Mouse (Mus musculus) midbrain, embryonic 10.5 days (tissue): ENCODE measurements around the gene Bcl10. TPM values are rescaled to one million over a fixed set of nuclear protein-coding genes. Genes with fewer than 3 reads are reported as not detected.

Source experiments
- DNase-seq: peaks from one replicate; pipeline ENCODE4 v3.0.0-alpha.2; 2017; ENCODE audit warnings: low spot score
- H3K27ac ChIP-seq: fragments of 300-500 bp; sonication (generic); replicated peaks from 2 replicates; pipeline ENCODE4 v1.5.1; 2016; ENCODE audit warnings: mild to moderate bottlenecking
- H3K27me3 ChIP-seq: fragments of 300-500 bp; sonication (generic); 2 replicates; pipeline ENCODE4 v1.6.1; 2016; ENCODE audit warnings: low read depth, mild to moderate bottlenecking; ENCODE audit not compliant: poor library complexity, severe bottlenecking
- H3K36me3 ChIP-seq: fragments of 300-500 bp; sonication (generic); 2 replicates; pipeline ENCODE4 v1.6.1; 2016; ENCODE audit warnings: mild to moderate bottlenecking, moderate library complexity
- H3K4me1 ChIP-seq: fragments of 300-500 bp; sonication (generic); 2 replicates; pipeline ENCODE4 v1.6.1; 2016
- H3K4me3 ChIP-seq: fragments of 300-500 bp; sonication (generic); 2 replicates; pipeline ENCODE4 v1.5.1; 2016; ENCODE audit warnings: mild to moderate bottlenecking, moderate library complexity
- H3K9me3 ChIP-seq: fragments of 300-500 bp; sonication (generic); replicated peaks from 2 replicates; pipeline ENCODE4 v1.6.1; 2016; ENCODE audit warnings: mild to moderate bottlenecking
- WGBS: fragments of 180-500 bp; shearing (Covaris S2); methylation state at CpG from one replicate; pipeline ENCODE4 v1.1.7; 2016; 5-methylcytosine and 5-hydroxymethylcytosine counted together
- polyA plus RNA-seq: library from polyadenylated mRNA; unstranded; fragments of >200 nt; fragmentation: Nextera tagmentation; extraction: Ambion mirVana; gene quantifications from 2 replicates; pipeline ENCODE4 v1.2.1, GENCODE M21; 2016

Bcl10 gene
- polyA plus RNA-seq, 1 experiment from 2014 or later = 44.3 TPM

DNA sequence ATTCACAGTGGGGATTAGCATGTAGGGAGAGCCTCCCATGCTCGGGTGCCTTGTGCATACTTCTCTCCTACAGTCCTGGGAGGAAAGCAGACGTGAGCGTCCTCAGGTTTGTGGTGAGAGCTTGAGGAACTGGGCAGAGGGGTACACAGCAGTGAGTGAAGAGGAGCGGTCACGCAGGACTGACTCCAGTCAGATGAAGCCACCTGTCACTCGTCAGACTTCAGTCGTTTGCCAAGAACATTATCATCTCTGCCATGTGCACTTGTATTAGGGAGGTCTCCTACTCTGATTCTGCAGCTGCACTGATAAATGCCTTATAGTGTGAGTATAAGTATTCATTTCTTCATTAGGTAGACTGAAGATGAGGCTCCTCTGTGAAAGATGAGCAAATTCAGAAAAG, 21.7 kb downstream of the Bcl10 start:
- no peak for DNase-seq
- Histone ChIP-seq H3K4me1 (peaks cover 8% of the 10 kb centered on the region), H3K9me3 (no peaks in the 10 kb centered on the region), H3K27me3 (peaks cover 8% of the 10 kb centered on the region), H3K27ac (no peak overlapping the region), H3K4me3 (no peak overlapping the region), H3K36me3 (peaks cover 55% of the 10 kb centered on the region)
- WGBS = 89% methylated on average over 7 of the region's 7 CpGs

DNA sequence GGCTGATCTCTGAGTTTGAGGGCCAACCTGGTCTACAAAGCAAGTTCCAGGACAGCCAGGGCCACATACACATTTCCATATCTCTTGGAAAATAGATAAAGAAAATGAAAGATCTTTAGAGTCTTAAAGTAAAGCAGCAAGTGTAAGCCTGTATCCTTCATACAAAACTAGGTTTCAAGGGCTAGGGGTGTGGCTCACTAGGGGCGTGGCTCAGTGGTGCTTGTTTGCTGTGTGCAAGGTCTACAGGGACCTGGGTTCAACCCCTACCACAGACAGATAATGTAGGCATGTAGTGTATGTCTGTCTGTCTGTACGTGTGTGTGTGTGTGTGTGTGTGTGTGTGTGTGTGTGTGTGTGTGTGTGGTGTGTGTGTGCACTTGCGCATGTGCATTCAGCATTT, 23.3 kb downstream of the Bcl10 start:
- peaks cover 7% of the 10 kb centered on the region for H3K4me1 ChIP-seq
- H3K27me3 ChIP-seq = peaks cover 16% of the 10 kb centered on the region
- no peaks in the 10 kb centered on the region for H3K9me3 ChIP-seq
- no peak overlapping the region for H3K4me3 ChIP-seq
- DNase-seq = no peak
- H3K36me3 ChIP-seq = peaks cover 40% of the 10 kb centered on the region
- WGBS = 83% methylated on average over 3 of the region's 3 CpGs
- H3K27ac ChIP-seq = no peak overlapping the region

- 66% methylated on average over 2 of the region's 2 CpGs for WGBS
Measured at GRCm38 (mm10) chr3:145946654-145947053, 24.1 kb downstream of the Bcl10 start.

GRCm38 (mm10) chr3:145947539-145948204, 25.1 kb downstream of the Bcl10 start:
- H3K27ac ChIP-seq = no peak overlapping the region
- H3K4me3 ChIP-seq = no peak overlapping the region
- no peak for DNase-seq
- no peaks in the 10 kb centered on the region for H3K9me3 ChIP-seq
- H3K27me3 ChIP-seq = peaks cover 26% of the 10 kb centered on the region
- H3K36me3 ChIP-seq = peaks cover 29% of the 10 kb centered on the region
- H3K4me1 ChIP-seq = peaks cover 7% of the 10 kb centered on the region
- 57% methylated on average over 6 of the region's 6 CpGs for WGBS

More at GRCm38 (mm10) chr3:145946654-145947053, 24.1 kb downstream of the Bcl10 start:
- Histone ChIP-seq H3K4me1 (peaks cover 7% of the 10 kb centered on the region), H3K9me3 (no peaks in the 10 kb centered on the region), H3K36me3 (peaks cover 33% of the 10 kb centered on the region), H3K27ac (no peak overlapping the region), H3K4me3 (no peak overlapping the region), H3K27me3 (peaks cover 23% of the 10 kb centered on the region)
- DNase-seq = no peak

DNA sequence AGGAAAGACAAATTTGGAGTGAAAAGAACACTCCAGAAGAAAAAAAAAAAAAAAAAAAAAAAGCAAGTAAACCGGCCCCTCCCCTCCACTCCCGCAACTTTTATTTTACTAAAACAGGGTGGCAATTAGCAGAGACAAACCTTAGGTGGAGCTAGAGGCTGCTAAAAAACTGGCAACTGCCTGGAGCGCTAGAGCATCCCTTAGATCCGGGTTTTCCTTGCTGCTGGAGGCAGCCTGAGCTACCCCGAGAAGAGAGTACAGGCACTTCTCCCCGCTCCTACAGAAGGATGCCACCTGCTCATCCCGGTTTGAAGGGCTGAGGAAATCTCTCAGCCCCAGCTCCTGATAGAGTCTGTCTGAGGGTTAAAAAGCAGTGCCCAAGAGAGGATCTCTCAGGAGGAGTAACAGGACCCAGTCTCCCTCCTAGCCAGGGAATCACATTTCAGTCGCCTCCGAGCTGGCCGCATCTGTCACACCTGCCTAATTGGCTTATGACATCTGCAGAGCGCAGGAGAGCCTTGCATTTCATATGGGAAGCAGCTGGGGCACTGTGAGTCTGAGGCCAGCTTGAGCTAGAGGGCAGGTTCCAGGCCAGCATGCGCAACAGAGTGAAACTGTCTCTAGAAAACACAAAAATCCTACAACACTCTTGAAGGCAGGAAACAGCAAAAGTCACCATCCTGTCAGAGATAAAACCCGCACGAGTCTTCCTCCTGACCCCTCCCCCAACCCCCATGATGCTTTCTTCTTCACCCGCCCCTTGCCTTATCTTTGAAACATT, 27.6 kb downstream of the Bcl10 start:
- DNase-seq = peak; percentile 60
- 7% methylated on average over 15 of the region's 15 CpGs for WGBS
- Histone ChIP-seq H3K27ac (no peak overlapping the region; the same call in 1 of the 2 replicates), H3K27me3 (peaks cover 26% of the 10 kb centered on the region), H3K4me1 (peaks cover 7% of the 10 kb centered on the region), H3K9me3 (no peaks in the 10 kb centered on the region), H3K36me3 (peaks cover 5% of the 10 kb centered on the region), H3K4me3 (peak overlapping the region; percentile 40)

- H3K9me3 ChIP-seq = no peaks in the 10 kb centered on the region
- H3K4me1 ChIP-seq = peaks cover 7% of the 10 kb centered on the region
- H3K27ac ChIP-seq = no peak overlapping the region
- no peak for DNase-seq
- 58% methylated on average over 5 of the region's 5 CpGs for WGBS
- H3K4me3 ChIP-seq = no peak overlapping the region
- H3K27me3 ChIP-seq = peaks cover 26% of the 10 kb centered on the region
- H3K36me3 ChIP-seq = no peaks in the 10 kb centered on the region
Measured at GRCm38 (mm10) chr3:145950815-145951130, 28.2 kb downstream of the Bcl10 start.

DNA sequence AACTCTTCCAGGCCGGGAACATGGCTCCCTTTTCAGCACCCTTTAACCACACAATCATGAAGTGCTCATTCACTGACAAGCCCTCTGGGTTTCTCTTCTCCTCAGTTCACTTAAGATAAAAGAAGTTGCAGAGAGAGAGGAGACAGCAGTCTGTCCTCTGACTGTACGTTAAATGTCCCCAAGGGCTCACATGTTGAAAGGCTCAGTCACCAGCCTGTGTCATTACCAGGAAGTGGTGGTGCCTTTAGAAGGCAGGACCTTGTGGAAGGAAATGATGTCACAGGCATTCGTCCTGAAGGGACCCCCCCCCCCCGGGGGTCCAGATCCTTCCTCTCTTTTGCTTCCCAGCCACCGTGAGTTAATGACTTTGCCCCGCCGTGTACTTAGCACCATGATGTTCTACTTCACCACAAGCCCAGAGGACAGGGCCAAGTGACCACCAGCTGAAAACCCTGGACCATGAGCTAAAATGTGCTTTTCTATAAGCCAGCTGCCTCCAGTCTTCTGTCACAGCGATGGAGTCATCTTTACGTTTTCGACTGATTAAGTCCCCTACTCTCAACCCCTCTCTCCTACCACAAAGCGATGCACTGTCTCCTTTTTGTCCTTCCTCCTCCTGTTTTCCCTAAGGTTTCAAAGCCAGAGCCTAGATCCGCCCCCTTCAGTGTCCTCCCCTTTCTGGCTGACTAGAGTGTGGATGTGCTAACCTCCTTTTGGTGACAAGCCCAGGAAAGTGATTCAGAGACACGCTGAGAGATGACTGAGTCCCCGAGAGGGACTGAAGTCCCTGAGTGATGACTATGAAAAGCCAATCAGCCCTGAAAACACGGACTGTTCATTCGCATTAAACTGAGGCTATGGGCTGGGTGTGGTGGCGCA, 28.9 kb downstream of the Bcl10 start:
- DNase-seq = no peak
- H3K9me3 ChIP-seq = no peaks in the 10 kb centered on the region
- WGBS = 77% methylated on average over 17 of the region's 17 CpGs
- no peaks in the 10 kb centered on the region for H3K36me3 ChIP-seq
- H3K4me1 ChIP-seq = peaks cover 7% of the 10 kb centered on the region
- no peak overlapping the region for H3K27ac ChIP-seq
- peaks cover 26% of the 10 kb centered on the region for H3K27me3 ChIP-seq
- H3K4me3 ChIP-seq = no peak overlapping the region

GRCm38 (mm10) chr3:145952945-145953344, 30.3 kb downstream of the Bcl10 start:
- Histone ChIP-seq H3K9me3 (peaks cover 5% of the 10 kb centered on the region; the same call in 1 of the 2 replicates), H3K27me3 (peaks cover 26% of the 10 kb centered on the region), H3K36me3 (no peaks in the 10 kb centered on the region), H3K4me1 (peaks cover 7% of the 10 kb centered on the region), H3K4me3 (no peak overlapping the region), H3K27ac (no peak overlapping the region)
- WGBS = 86% methylated on average over 7 of the region's 7 CpGs
- no peak for DNase-seq

DNA sequence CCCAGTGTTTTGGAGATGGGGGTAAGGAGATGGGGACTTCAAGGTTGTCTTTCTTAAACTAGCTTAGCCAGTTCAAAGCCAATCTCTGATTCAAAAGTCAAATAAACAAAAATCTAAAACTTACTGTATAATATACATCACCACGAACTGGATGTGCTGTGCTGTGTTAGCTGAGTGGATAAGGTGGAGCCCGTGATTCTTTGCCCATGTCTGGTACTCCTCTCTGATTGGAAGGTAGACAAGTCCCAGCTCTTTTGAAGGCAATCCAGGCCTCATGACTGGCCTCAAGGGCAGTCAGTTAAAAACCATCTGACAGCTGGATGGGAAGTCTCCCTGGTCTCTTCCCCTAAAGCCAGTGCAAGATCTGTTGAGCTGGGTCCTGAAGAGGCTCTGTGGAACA, 30.8 kb downstream of the Bcl10 start:
- WGBS = 92% methylated on average over 2 of the region's 2 CpGs
- H3K27ac ChIP-seq = no peak overlapping the region
- peaks cover 7% of the 10 kb centered on the region for H3K4me1 ChIP-seq
- H3K4me3 ChIP-seq = no peak overlapping the region
- H3K9me3 ChIP-seq = peaks cover 10% of the 10 kb centered on the region; the same call in 1 of the 2 replicates
- H3K27me3 ChIP-seq = peaks cover 24% of the 10 kb centered on the region
- H3K36me3 ChIP-seq = no peaks in the 10 kb centered on the region
- DNase-seq = no peak

DNA sequence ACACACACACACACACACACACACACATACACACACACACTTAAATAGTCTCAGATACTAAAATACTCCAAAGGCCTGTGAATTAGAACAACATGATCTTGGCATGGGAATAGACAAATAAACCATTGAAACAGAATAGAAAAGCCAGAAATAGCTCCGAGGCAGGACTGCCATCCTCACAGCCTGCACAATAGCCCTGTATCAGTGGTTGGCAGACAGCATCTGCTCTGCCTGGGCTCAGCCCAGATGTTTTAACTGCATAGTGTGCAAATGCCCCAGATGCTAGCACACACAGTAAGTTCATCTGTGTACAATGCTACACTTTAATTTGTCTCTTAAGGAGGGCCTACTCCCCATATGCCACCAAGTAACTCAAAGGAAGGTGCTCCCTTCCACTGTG, 37.2 kb downstream of the Bcl10 start:
- Histone ChIP-seq H3K4me3 (no peak overlapping the region), H3K36me3 (no peaks in the 10 kb centered on the region), H3K27me3 (peaks cover 39% of the 10 kb centered on the region), H3K4me1 (peaks cover 23% of the 10 kb centered on the region), H3K27ac (no peak overlapping the region), H3K9me3 (peaks cover 12% of the 10 kb centered on the region; the same call in 1 of the 2 replicates)
- DNase-seq = no peak
- WGBS = 84% methylated on average over 1 of the region's 1 CpGs

- H3K4me3 ChIP-seq = no peak overlapping the region
- H3K9me3 ChIP-seq = peaks cover 12% of the 10 kb centered on the region; the same call in 1 of the 2 replicates
- WGBS = 26% methylated on average over 9 of the region's 9 CpGs
- no peaks in the 10 kb centered on the region for H3K36me3 ChIP-seq
- no peak for DNase-seq
- peaks cover 49% of the 10 kb centered on the region for H3K27me3 ChIP-seq
- H3K4me1 ChIP-seq = peaks cover 27% of the 10 kb centered on the region
- no peak overlapping the region for H3K27ac ChIP-seq
Measured at GRCm38 (mm10) chr3:145962411-145962810, 39.8 kb downstream of the Bcl10 start.

- H3K27ac ChIP-seq = no peak overlapping the region; the same call in 1 of the 2 replicates
- WGBS = 16% methylated on average over 31 of the region's 31 CpGs
- H3K4me3 ChIP-seq = peak overlapping the region; percentile 41
- no peaks in the 10 kb centered on the region for H3K36me3 ChIP-seq
- peaks cover 2% of the 10 kb centered on the region; the same call in 1 of the 2 replicates for H3K9me3 ChIP-seq
- H3K27me3 ChIP-seq = peaks cover 49% of the 10 kb centered on the region
- H3K4me1 ChIP-seq = peaks cover 27% of the 10 kb centered on the region
- DNase-seq = peak; percentile 32
Measured at GRCm38 (mm10) chr3:145963101-145964017, 40.8 kb downstream of the Bcl10 start.
